Mouse (Mus musculus) lung, embryonic 14.5 days (tissue): ENCODE results near the gene Erfe. TPM values are rescaled to one million over a fixed set of nuclear protein-coding genes. Genes with fewer than 3 reads are reported as not detected.
A peak's percentile ranks its signal among the peaks of the same experiment; 100 is the strongest.

Experiments
- ATAC-seq: fragments of 200-750 bp; cut with Nextera tagmentation; 2 replicates; pipeline ENCODE4 v1.8.0; 2017; ENCODE audit warnings: mild to moderate bottlenecking, moderate TSS enrichment, moderate library complexity; ENCODE audit not compliant: insufficient read depth
- DNase-seq: peaks from one replicate; pipeline ENCODE4 v3.0.0-alpha.2; 2015
- H3K27ac ChIP-seq: fragments of 300-500 bp; sonication (generic); 2 replicates; pipeline ENCODE4 v1.5.1; 2014; ENCODE audit warnings: low read depth, mild to moderate bottlenecking, moderate library complexity
- H3K27me3 ChIP-seq: fragments of 300-500 bp; sonication (generic); 2 replicates; pipeline ENCODE4 v1.6.1; 2014; ENCODE audit warnings: low read length, control low read depth; ENCODE audit not compliant: insufficient read depth
- H3K36me3 ChIP-seq: fragments of 300-500 bp; sonication (generic); 2 replicates; pipeline ENCODE4 v1.6.1; 2014; ENCODE audit warnings: control low read depth; ENCODE audit not compliant: insufficient read depth
- H3K4me1 ChIP-seq: fragments of 300-500 bp; sonication (generic); 2 replicates; pipeline ENCODE4 v1.6.1; 2014; ENCODE audit warnings: antibody characterized with exemption, control low read depth; ENCODE audit not compliant: insufficient read depth
- H3K4me2 ChIP-seq: fragments of 300-500 bp; sonication (generic); 2 replicates; pipeline ENCODE4 v1.6.1; 2014; ENCODE audit warnings: mild to moderate bottlenecking
- H3K4me3 ChIP-seq: fragments of 300-500 bp; sonication (generic); 2 replicates; pipeline ENCODE4 v1.5.1; 2014; ENCODE audit warnings: low read depth, low read length
- H3K9ac ChIP-seq: fragments of 300-500 bp; sonication (generic); 2 replicates; pipeline ENCODE4 v1.6.1; 2014
- H3K9me3 ChIP-seq: fragments of 300-500 bp; sonication (generic); 2 replicates; pipeline ENCODE4 v1.6.1; 2016; ENCODE audit warnings: low read depth, low read length, control low read depth
- CTCF ChIP-seq: IDR thresholded peaks from 2 replicates; pipeline ENCODE4 v1.5.1; 2016; ENCODE audit warnings: antibody characterized with exemption, low read depth
- WGBS: fragments of 180-500 bp; shearing (Covaris S2); extraction: QIAGEN DNeasy Blood & Tissue Kit; methylation state at CpG from one replicate; pipeline ENCODE4 v1.1.7; 2014; 5-methylcytosine and 5-hydroxymethylcytosine counted together
- polyA plus RNA-seq: library from polyadenylated mRNA; unstranded; fragments of >200 nt; fragmentation: Nextera tagmentation; extraction: Ambion mirVana; gene quantifications from 2 replicates; pipeline ENCODE4 v1.2.1, GENCODE M21; 2014

The Erfe gene
- polyA plus RNA-seq, 1 experiment from 2014 or later = 2.7 TPM

GRCm38 (mm10) chr1:91337355-91337754 is 28.9 kb upstream of the Erfe start:
- H3K27ac ChIP-seq = no peak overlapping the region
- WGBS = 89% methylated on average over 7 of the region's 7 CpGs
- TF ChIP-seq CTCF = no peak
- no peak overlapping the region for H3K9ac ChIP-seq
- ATAC-seq (no peak), DNase-seq (no peak)
- no peaks in the 10 kb centered on the region for H3K9me3 ChIP-seq
- H3K4me2 ChIP-seq = no peak overlapping the region
- H3K27me3 ChIP-seq = no peaks in the 10 kb centered on the region
- H3K4me1 ChIP-seq = no peaks in the 10 kb centered on the region
- H3K4me3 ChIP-seq = no peak overlapping the region
- H3K36me3 ChIP-seq = no peaks in the 10 kb centered on the region

- DNase-seq (peak; percentile 26), ATAC-seq (no peak)
- WGBS = 75% methylated on average over 3 of the region's 3 CpGs
- Histone ChIP-seq H3K4me3 (no peak overlapping the region), H3K9me3 (no peaks in the 10 kb centered on the region), H3K4me1 (peaks cover 5% of the 10 kb centered on the region; the same call in 1 of the 2 replicates), H3K9ac (no peak overlapping the region), H3K27me3 (peaks cover 41% of the 10 kb centered on the region), H3K36me3 (no peaks in the 10 kb centered on the region), H3K27ac (no peak overlapping the region), H3K4me2 (no peak overlapping the region)
- TF ChIP-seq CTCF = no peak
Measured at GRCm38 (mm10) chr1:91344001-91344400, 22.2 kb upstream of the Erfe start.

GRCm38 (mm10) chr1:91344921-91345685 is 21.1 kb upstream of the Erfe start:
- peak overlapping the region; percentile 51 for H3K4me2 ChIP-seq
- no peaks in the 10 kb centered on the region for H3K36me3 ChIP-seq
- H3K27me3 ChIP-seq = peaks cover 41% of the 10 kb centered on the region
- no peak overlapping the region for H3K27ac ChIP-seq
- TF ChIP-seq CTCF = peak; percentile 32
- 5% methylated on average over 67 of the region's 68 CpGs for WGBS
- peak overlapping the region; percentile 24 for H3K4me3 ChIP-seq
- no peak overlapping the region for H3K9ac ChIP-seq
- peaks cover 5% of the 10 kb centered on the region; the same call in 1 of the 2 replicates for H3K4me1 ChIP-seq
- H3K9me3 ChIP-seq = no peaks in the 10 kb centered on the region
- DNase-seq (peak; percentile 52), ATAC-seq (peak; percentile 35; the same call in 1 of the 2 replicates)

GRCm38 (mm10) chr1:91346892-91347291 is 19.3 kb upstream of the Erfe start:
- Histone ChIP-seq H3K9ac (no peak overlapping the region), H3K27me3 (peaks cover 41% of the 10 kb centered on the region), H3K4me1 (peaks cover 5% of the 10 kb centered on the region; the same call in 1 of the 2 replicates), H3K4me3 (no peak overlapping the region), H3K4me2 (no peak overlapping the region), H3K27ac (no peak overlapping the region), H3K9me3 (no peaks in the 10 kb centered on the region), H3K36me3 (no peaks in the 10 kb centered on the region)
- DNase-seq (peak; percentile 86), ATAC-seq (peak; percentile 50; the same call in 1 of the 2 replicates)
- WGBS = 34% methylated on average over 3 of the region's 3 CpGs
- peak; percentile 94 for TF ChIP-seq CTCF

GRCm38 (mm10) chr1:91350841-91351240 is 15.4 kb upstream of the Erfe start, which contains the start of gene Klhl30:
Klhl30 (plus strand) TSS chr1:91351016.
- Histone ChIP-seq H3K4me2 (no peak within 1 kb of the TSS), H3K27me3 (peaks cover 10% of the 10 kb centered on the region), H3K9ac (no peak within 1 kb of the TSS), H3K4me3 (no peak within 1 kb of the TSS), H3K36me3 (no peaks in the 10 kb centered on the region), H3K4me1 (no peaks in the 10 kb centered on the region), H3K27ac (no peak within 1 kb of the TSS), H3K9me3 (no peaks in the 10 kb centered on the region)
- ATAC-seq = no peak
- DNase-seq = no peak
- WGBS = 35% methylated on average over 4 of the region's 4 CpGs
- no peak for TF ChIP-seq CTCF

- H3K4me3 ChIP-seq = no peak overlapping the region
- H3K9me3 ChIP-seq = no peaks in the 10 kb centered on the region
- no peaks in the 10 kb centered on the region for H3K4me1 ChIP-seq
- WGBS = 70% methylated on average over 3 of the region's 3 CpGs
- H3K27me3 ChIP-seq = peaks cover 6% of the 10 kb centered on the region
- no peak overlapping the region for H3K9ac ChIP-seq
- no peak overlapping the region for H3K27ac ChIP-seq
- no peak overlapping the region for H3K4me2 ChIP-seq
- ATAC-seq = no peak
- no peaks in the 10 kb centered on the region for H3K36me3 ChIP-seq
- DNase-seq = no peak
- no peak for TF ChIP-seq CTCF
Measured at GRCm38 (mm10) chr1:91351249-91351648, 15.0 kb upstream of the Erfe start.

- no peak for ATAC-seq
- Histone ChIP-seq H3K4me3 (no peak overlapping the region), H3K36me3 (no peaks in the 10 kb centered on the region), H3K9me3 (no peaks in the 10 kb centered on the region), H3K9ac (no peak overlapping the region), H3K4me2 (no peak overlapping the region), H3K27me3 (no peaks in the 10 kb centered on the region), H3K4me1 (no peaks in the 10 kb centered on the region), H3K27ac (no peak overlapping the region)
- 93% methylated on average over 2 of the region's 2 CpGs for WGBS
- TF ChIP-seq CTCF = no peak
- no peak for DNase-seq
Measured at GRCm38 (mm10) chr1:91352277-91352676, 14.0 kb upstream of the Erfe start.
